Mouse (Mus musculus) testis, adult 2 months (tissue): Measurements from ENCODE around the gene Plgrkt.

ENCODE experiments used
- CTCF ChIP-seq: fragments of 200-500 bp; IDR thresholded peaks from 2 replicates; pipeline ENCODE4 v1.5.1; 2012; ENCODE audit warnings: low read depth, mild to moderate bottlenecking, inconsistent platforms, low read length, moderate library complexity; ENCODE audit not compliant: control insufficient read depth, insufficient read depth, insufficient replicate concordance
- POLR2A ChIP-seq: fragments of 200-500 bp; IDR thresholded peaks from 2 replicates; pipeline ENCODE4 v1.6.1; 2012; ENCODE audit warnings: low read depth, mild to moderate bottlenecking, inconsistent platforms, low read length, moderate library complexity; ENCODE audit not compliant: control insufficient read depth

GRCm38 (mm10) chr19:29312661-29313060 lies 54.5 kb downstream of the Plgrkt start:
- TF ChIP-seq CTCF (no peak), POLR2A (no peak)
